Mouse (Mus musculus) cortical plate, adult 2 months (tissue): Measurements from ENCODE around the gene Prss37. TPM values are rescaled to one million over a fixed set of nuclear protein-coding genes. Genes with fewer than 3 reads are reported as not detected.
A peak's percentile ranks its signal among the peaks of the same experiment; 100 is the strongest.

Experiments used
- H3K27ac ChIP-seq: fragments of 200-500 bp; 2 replicates; pipeline ENCODE4 v1.5.1; 2012; ENCODE audit warnings: low read length, control low read depth, inconsistent platforms; ENCODE audit not compliant: insufficient read depth
- H3K4me1 ChIP-seq: fragments of 200-500 bp; 2 replicates; pipeline ENCODE4 v1.6.1; 2011; ENCODE audit warnings: low read length; ENCODE audit not compliant: control insufficient read depth, insufficient read depth
- H3K4me3 ChIP-seq: fragments of 200-500 bp; 2 replicates; pipeline ENCODE4 v1.5.1; 2011; ENCODE audit warnings: mild to moderate bottlenecking, low read length, control low read depth; ENCODE audit not compliant: insufficient read depth
- CTCF ChIP-seq: fragments of 200-500 bp; IDR thresholded peaks from 2 replicates; pipeline ENCODE4 v1.5.1; 2011; ENCODE audit warnings: mild to moderate bottlenecking, control low read depth, low read length; ENCODE audit not compliant: insufficient read depth; ENCODE audit errors: extremely low read depth
- POLR2A ChIP-seq: fragments of 200-500 bp; IDR thresholded peaks from 2 replicates; pipeline ENCODE4 v1.6.1; 2011; ENCODE audit warnings: mild to moderate bottlenecking, low read length, control low read depth; ENCODE audit not compliant: insufficient read depth; ENCODE audit errors: extremely low read depth
- polyA plus RNA-seq: library from polyadenylated mRNA; depleted of rRNA; stranded (reverse); fragments of >200 nt; gene quantifications from 2 replicates; pipeline ENCODE4 v1.2.3, GENCODE M21; 2012; rRNA removed

Gene Prss37
- polyA plus RNA-seq: not detected in 2 replicates

GRCm38 (mm10) chr6:40519408-40519807, at the start of gene Prss37:
TSS of gene Prss37 (minus strand) at chr6:40519508.
- no peaks in the 10 kb centered on the region for H3K4me1 ChIP-seq
- no peak within 1 kb of the TSS for H3K27ac ChIP-seq
- TF ChIP-seq CTCF (no peak), POLR2A (no peak)
- H3K4me3 ChIP-seq: no peak within 1 kb of the TSS

- Histone ChIP-seq H3K4me1 (no peaks in the 10 kb centered on the region), H3K4me3 (no peak within 1 kb of the TSS), H3K27ac (no peak within 1 kb of the TSS)
- TF ChIP-seq POLR2A (no peak), CTCF (no peak)
These were observed 35.6 kb upstream of the Prss37 start, which contains the start of gene Olfr461 for GRCm38 (mm10) chr6:40554950-40555349. TSS of gene Olfr461 (minus strand) at chr6:40555050.

GRCm38 (mm10) chr6:40544690-40545089, 25.4 kb upstream of the Prss37 start:
- Histone ChIP-seq H3K27ac (no peak overlapping the region), H3K4me3 (no peak overlapping the region), H3K4me1 (no peaks in the 10 kb centered on the region)
- TF ChIP-seq POLR2A (no peak), CTCF (no peak)

GRCm38 (mm10) chr6:40493229-40493628, 26.1 kb downstream of the Prss37 start, which contains the start of gene Tas2r108:
TSS of gene Tas2r108 (plus strand) at chr6:40493529.
- Histone ChIP-seq H3K27ac (no peak within 1 kb of the TSS), H3K4me1 (no peaks in the 10 kb centered on the region), H3K4me3 (no peak within 1 kb of the TSS)
- TF ChIP-seq POLR2A: no peak
- TF ChIP-seq CTCF: no peak

- Histone ChIP-seq H3K27ac (no peak within 1 kb of the TSS), H3K4me1 (no peaks in the 10 kb centered on the region), H3K4me3 (no peak within 1 kb of the TSS)
- no peak for TF ChIP-seq POLR2A
- no peak for TF ChIP-seq CTCF
These were observed 28.4 kb downstream of the Prss37 start, which contains the start of gene Tas2r137 for GRCm38 (mm10) chr6:40490933-40491332. TSS of gene Tas2r137 (plus strand) at chr6:40491233.

- Histone ChIP-seq H3K27ac (no peak overlapping the region), H3K4me1 (no peaks in the 10 kb centered on the region), H3K4me3 (no peak overlapping the region)
- TF ChIP-seq CTCF: no peak
These were observed 37.0 kb downstream of the Prss37 start for GRCm38 (mm10) chr6:40482318-40482717.

- TF ChIP-seq POLR2A (no peak), CTCF (no peak)
- H3K4me1 ChIP-seq: no peaks in the 10 kb centered on the region
- no peak overlapping the region for H3K27ac ChIP-seq
- no peak overlapping the region for H3K4me3 ChIP-seq
These were observed 39.6 kb downstream of the Prss37 start for GRCm38 (mm10) chr6:40479705-40480104.

- TF ChIP-seq CTCF (no peak), POLR2A (no peak)
- Histone ChIP-seq H3K4me1 (no peaks in the 10 kb centered on the region), H3K4me3 (no peak overlapping the region), H3K27ac (no peak overlapping the region)
These were observed 43.2 kb downstream of the Prss37 start for GRCm38 (mm10) chr6:40476132-40476531.

- TF ChIP-seq POLR2A (no peak), CTCF (no peak)
- Histone ChIP-seq H3K4me1 (no peaks in the 10 kb centered on the region), H3K4me3 (peak overlapping the region; percentile 69), H3K27ac (peak overlapping the region; percentile 57; the same call in 1 of the 2 replicates)
These were observed 47.6 kb downstream of the Prss37 start for GRCm38 (mm10) chr6:40471720-40472010.

GRCm38 (mm10) chr6:40470916-40471719, 48.2 kb downstream of the Prss37 start, which contains the start of gene Ssbp1:
TSS of gene Ssbp1 (plus strand) at chr6:40471352.
- Histone ChIP-seq H3K4me1 (no peaks in the 10 kb centered on the region), H3K27ac (peak within 1 kb of the TSS; percentile 57; the same call in 1 of the 2 replicates), H3K4me3 (peak within 1 kb of the TSS; percentile 69)
- TF ChIP-seq POLR2A: peak; percentile 82
- TF ChIP-seq CTCF: no peak
